Mouse (Mus musculus): Measurements from ENCODE around the gene Arhgef25.

DNA sequence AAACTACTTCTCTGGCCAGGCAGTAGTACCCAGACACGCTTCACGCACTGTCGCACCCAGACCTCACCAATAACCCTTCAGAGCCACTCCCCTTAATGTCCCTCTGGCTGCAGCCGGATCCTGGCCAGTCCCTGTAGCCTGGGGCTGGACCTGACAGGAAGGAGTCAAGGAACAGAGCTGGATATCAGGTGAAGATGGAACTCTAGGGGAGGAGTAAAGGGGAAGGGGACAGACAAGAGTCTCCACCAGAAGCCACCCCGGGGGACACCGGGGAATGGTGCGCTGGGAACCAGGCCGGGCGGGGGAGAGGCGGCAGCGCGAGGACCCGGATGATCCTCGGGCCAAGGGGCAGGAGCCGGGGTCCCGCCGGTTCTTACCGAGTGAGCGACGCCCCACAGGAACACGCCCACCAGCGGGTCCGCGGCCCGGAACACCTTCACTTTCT lies 21.1 kb upstream of the Arhgef25 start:
- TF ChIP-seq POLR2A (IDR thresholded peaks at IDR 0.05; ENCODE audit: low read depth, low read length) = no peak
- no peak for TF ChIP-seq CTCF (IDR thresholded peaks at IDR 0.05; ENCODE audit: extremely low read depth, insufficient read depth, insufficient read length, insufficient replicate concordance)

Measured in spleen, adult 2 months (tissue).